Mouse (Mus musculus): ENCODE data around the gene Capn2. TPM values are rescaled to one million over a fixed set of nuclear protein-coding genes. Genes with fewer than 3 reads are reported as not detected.

The Capn2 gene
- total and polyA plus RNA-seq, 3 experiments: 10.6 to 19.3 TPM; not detected in 1

DNA sequence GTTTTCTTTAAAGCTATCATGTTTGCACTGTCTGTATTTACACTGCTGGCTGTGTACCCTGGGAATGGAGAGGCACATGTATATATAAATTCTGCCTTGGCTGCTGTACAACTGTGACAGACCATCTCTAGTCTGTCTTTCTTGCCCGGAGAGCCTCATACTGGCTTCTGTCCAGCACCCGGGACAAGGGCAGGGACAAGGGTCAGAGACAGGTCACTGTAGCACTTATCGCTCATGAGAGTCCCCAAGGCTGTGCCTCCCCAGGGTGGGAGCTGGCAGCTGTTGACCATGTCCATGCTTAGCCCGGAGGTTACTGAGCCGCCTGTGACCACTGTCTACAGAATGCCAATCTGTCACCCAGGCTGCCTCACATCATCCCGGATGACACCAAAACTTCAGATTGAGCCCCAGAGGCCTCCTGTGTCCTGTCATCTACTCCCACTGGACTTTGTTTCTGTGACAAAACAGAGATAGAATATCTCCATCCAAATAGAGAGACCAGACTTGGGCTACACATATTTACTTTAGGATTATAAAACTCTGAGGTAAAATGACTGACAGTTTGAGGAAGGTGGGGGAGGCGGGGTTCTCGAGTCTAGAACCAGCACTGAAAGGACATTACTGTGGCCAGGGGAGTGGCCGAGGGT lies 17.8 kb downstream of the Capn2 start:
- Histone ChIP-seq H3K4me1 (ENCODE audit: control insufficient read depth in 1 of 2, insufficient read depth in 2 of 2, low read length in 2 of 2) (peaks cover 11 to 22% of the 10 kb centered on the region in 2 experiments), H3K36me3 (ENCODE audit: control insufficient read depth in 1 of 2, insufficient read depth in 2 of 2, low read length in 2 of 2) (peaks cover 0 to 20% of the 10 kb centered on the region in 2 experiments; a peak in 2 of 4 replicates), H3K4me3 (ENCODE audit: control insufficient read depth in 1 of 2, insufficient read depth in 1 of 2, low read depth in 2 of 2, low read length in 2 of 2) (no peak overlapping the region), H3K27ac (ENCODE audit: control insufficient read depth, low read depth, low read length) (no peak overlapping the region), H3K27me3 (ENCODE audit: control insufficient read depth in 1 of 2, insufficient read depth in 2 of 2, low read length in 2 of 2) (no peaks in the 10 kb centered on the region), H3K9ac (ENCODE audit: control insufficient read depth, low read depth, low read length, poor library complexity, severe bottlenecking) (no peak overlapping the region), H3K9me3 (replicated peaks; ENCODE audit: insufficient read depth, low read length) (no peaks in the 10 kb centered on the region), H3K79me2 (ENCODE audit: control insufficient read depth, insufficient read depth, low read length, poor library complexity) (no peaks in the 10 kb centered on the region)
- no peak for DNase-seq (ENCODE audit: low read depth, low spot score)
- no peak for TF ChIP-seq ZNF384 (IDR thresholded peaks at IDR 0.05; ENCODE audit: low read depth, low read length)

DNA sequence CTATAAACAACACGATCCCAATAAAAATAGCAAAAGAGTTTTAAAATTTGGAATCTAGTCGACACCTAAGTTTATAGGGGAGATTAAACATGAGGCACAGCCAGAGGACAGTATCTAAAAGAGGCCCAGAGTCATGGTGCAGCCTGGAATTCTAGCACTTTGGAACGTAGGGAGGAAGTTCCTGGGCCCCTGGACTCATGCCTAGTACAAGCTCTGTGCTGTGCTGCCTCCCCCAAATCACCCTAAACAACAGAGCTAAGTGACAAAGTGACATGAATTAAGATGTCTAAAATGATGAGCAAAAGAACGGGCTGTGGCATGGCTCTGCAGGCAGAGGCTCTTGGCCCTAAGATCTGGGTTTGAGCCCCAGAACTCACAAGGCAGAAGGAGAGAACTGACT lies 19.7 kb downstream of the Capn2 start:
- Histone ChIP-seq H3K9ac (ENCODE audit: control insufficient read depth, low read depth, low read length, poor library complexity, severe bottlenecking) (no peak overlapping the region), H3K79me2 (ENCODE audit: control insufficient read depth, insufficient read depth, low read length, poor library complexity) (no peaks in the 10 kb centered on the region), H3K27ac (ENCODE audit: control insufficient read depth, low read depth, low read length) (no peak overlapping the region), H3K9me3 (replicated peaks; ENCODE audit: insufficient read depth, low read length) (no peaks in the 10 kb centered on the region), H3K27me3 (ENCODE audit: control insufficient read depth in 1 of 2, insufficient read depth in 2 of 2, low read length in 2 of 2) (no peaks in the 10 kb centered on the region), H3K36me3 (ENCODE audit: control insufficient read depth in 1 of 2, insufficient read depth in 2 of 2, low read length in 2 of 2) (peaks cover 0 to 5% of the 10 kb centered on the region in 2 experiments; a peak in 2 of 4 replicates), H3K4me1 (ENCODE audit: control insufficient read depth in 1 of 2, insufficient read depth in 2 of 2, low read length in 2 of 2) (peaks cover 3 to 8% of the 10 kb centered on the region in 2 experiments), H3K4me3 (ENCODE audit: control insufficient read depth in 1 of 2, insufficient read depth in 1 of 2, low read depth in 2 of 2, low read length in 2 of 2) (no peak overlapping the region)
- DNase-seq (ENCODE audit: low read depth, low spot score): no peak
- TF ChIP-seq MYC (IDR thresholded peaks at IDR 0.05; ENCODE audit: low read depth, low read length) (no peak), RAD21 (IDR thresholded peaks at IDR 0.05; ENCODE audit: low read depth, low read length) (no peak), MEF2A (IDR thresholded peaks at IDR 0.05; ENCODE audit: extremely low read depth, insufficient replicate concordance, low read depth, low read length, poor library complexity, severe bottlenecking) (no peak), EP300 (IDR thresholded peaks at IDR 0.05; ENCODE audit: low read depth in 1 of 2, low read length in 2 of 2) (no peak), ZMIZ1 (IDR thresholded peaks at IDR 0.05; ENCODE audit: low read depth, low read length) (no peak), KAT2A (conservative IDR thresholded peaks at IDR 0.05; ENCODE audit: low read depth, low read length) (no peak), SMC3 (IDR thresholded peaks at IDR 0.05; ENCODE audit: low read depth, low read length) (no peak), ETS1 (IDR thresholded peaks at IDR 0.05; ENCODE audit: low read depth, low read length) (no peak), POLR2A (IDR thresholded peaks at IDR 0.05; ENCODE audit: control insufficient read depth in 1 of 2, insufficient read depth in 1 of 2, low read depth in 1 of 2, low read length in 2 of 2, poor library complexity in 1 of 2) (no peak), MYB (IDR thresholded peaks at IDR 0.05; ENCODE audit: low read depth, low read length) (no peak), TAL1 (IDR thresholded peaks at IDR 0.05; ENCODE audit: low read length) (no peak), GATA1 (IDR thresholded peaks at IDR 0.05; ENCODE audit: low read depth, low read length) (no peak), USF1 (IDR thresholded peaks at IDR 0.05; ENCODE audit: low read depth, low read length) (no peak), E2F4 (IDR thresholded peaks at IDR 0.05; ENCODE audit: borderline replicate concordance, low read depth, low read length) (no peak), POLR2AphosphoS5 (IDR thresholded peaks at IDR 0.05; ENCODE audit: borderline replicate concordance, low read depth, low read length) (no peak), ZNF384 (IDR thresholded peaks at IDR 0.05; ENCODE audit: low read depth, low read length) (no peak), MAX (IDR thresholded peaks at IDR 0.05; ENCODE audit: low read length) (no peak)

Data from MEL (cell line).